7 mouse cellular contexts compared by ENCODE assay signal in the genomic region with DNA sequence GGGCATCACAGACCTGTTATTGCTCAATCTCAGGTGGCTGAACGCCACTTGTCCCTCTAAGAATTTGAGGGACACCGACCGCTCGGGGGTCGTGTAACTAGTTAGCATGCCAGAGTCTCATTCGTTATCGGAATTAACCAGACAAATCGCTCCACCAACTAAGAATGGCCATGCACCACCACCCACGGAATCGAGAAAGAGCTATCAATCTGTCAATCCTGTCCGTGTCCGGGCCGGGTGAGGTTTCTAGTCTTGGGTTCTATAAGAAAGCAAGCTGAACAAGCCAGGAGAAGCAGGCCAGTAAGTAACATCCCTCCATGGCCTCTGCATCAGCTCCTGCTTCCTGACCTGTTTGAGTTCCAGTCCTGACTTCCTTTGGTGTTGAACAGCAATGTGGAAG.
DNase-seq lines count a peak whose midpoint lies in the region; ATAC-seq and TF ChIP-seq lines count a peak whose summit lies in the region.
"Not testable (repeated sequence)": the region's sequence is repeated elsewhere in the genome, so short reads cannot be mapped to it uniquely, and the experiment has no call there.

No protein-coding gene starts in this region.

- H3K36me3 ChIP-seq in forebrain, embryonic 12.5 days (replicated peaks); heart, postnatal 0 days (replicated peaks; ENCODE audit: control insufficient read depth, insufficient read depth, low read length); kidney, embryonic 16.5 days (ENCODE audit: insufficient read depth, low read length); liver, embryonic 16.5 days (ENCODE audit: control insufficient read depth, insufficient read depth); midbrain, embryonic 14.5 days (ENCODE audit: control insufficient read depth, insufficient read depth, low read length); stomach, embryonic 15.5 days: not testable (repeated sequence)

- not testable (repeated sequence) for H3K9me3 ChIP-seq in forebrain, embryonic 12.5 days; heart, postnatal 0 days (replicated peaks; ENCODE audit: control insufficient read depth, low read length); kidney, embryonic 16.5 days (ENCODE audit: low read length); liver, embryonic 16.5 days (replicated peaks; ENCODE audit: control insufficient read depth, low read length); midbrain, embryonic 14.5 days (ENCODE audit: control insufficient read depth, low read length); stomach, embryonic 15.5 days

- not testable (repeated sequence) for H3K9ac ChIP-seq in forebrain, embryonic 12.5 days; heart, postnatal 0 days (replicated peaks; ENCODE audit: low read depth, low read length); kidney, embryonic 16.5 days (replicated peaks; ENCODE audit: low read length); liver, embryonic 16.5 days (ENCODE audit: low read depth, low read length); midbrain, embryonic 14.5 days (replicated peaks; ENCODE audit: low read length); stomach, embryonic 15.5 days

- not testable (repeated sequence) for H3K27ac ChIP-seq in forebrain, embryonic 12.5 days; heart, postnatal 0 days (ENCODE audit: low read depth); kidney, embryonic 16.5 days (ENCODE audit: low read length); liver, embryonic 16.5 days (ENCODE audit: low read length); midbrain, embryonic 14.5 days (replicated peaks; ENCODE audit: low read depth, low read length); stomach, embryonic 15.5 days

- DNase-seq in adrenal gland, adult 2 months, result peak; percentile 8
- not testable (repeated sequence) for DNase-seq in heart, postnatal 0 days (ENCODE audit: low spot score); midbrain, embryonic 14.5 days

- ATAC-seq in forebrain, embryonic 12.5 days (ENCODE audit: low FRiP score), result peak; percentile 61; the same call in 1 of the 2 replicates
- peak; percentile 85 for ATAC-seq in heart, postnatal 0 days (ENCODE audit: insufficient read depth, low read depth)
- peak; percentile 81 for ATAC-seq in kidney, embryonic 16.5 days (ENCODE audit: low FRiP score, low TSS enrichment)
- peak; percentile 97 for ATAC-seq in liver, embryonic 16.5 days (ENCODE audit: low read depth)
- ATAC-seq in midbrain, embryonic 14.5 days (ENCODE audit: low FRiP score, low TSS enrichment), result peak; percentile 67; the same call in 1 of the 2 replicates
- peak; percentile 81 for ATAC-seq in stomach, embryonic 15.5 days (ENCODE audit: insufficient read depth, low FRiP score, low read depth)

- not testable (repeated sequence) for H3K4me3 ChIP-seq in forebrain, embryonic 12.5 days (replicated peaks); heart, postnatal 0 days (ENCODE audit: low read depth, low read length); kidney, embryonic 16.5 days (ENCODE audit: low read length); liver, embryonic 16.5 days (ENCODE audit: low read depth, low read length); midbrain, embryonic 14.5 days (replicated peaks; ENCODE audit: low read depth, low read length); stomach, embryonic 15.5 days (replicated peaks)

- H3K27me3 ChIP-seq in forebrain, embryonic 12.5 days; heart, postnatal 0 days (ENCODE audit: control insufficient read depth, insufficient read depth, low read length); kidney, embryonic 16.5 days (ENCODE audit: insufficient read depth, low read length); liver, embryonic 16.5 days (ENCODE audit: control insufficient read depth, insufficient read depth, low read depth, low read length); midbrain, embryonic 14.5 days (ENCODE audit: control insufficient read depth, insufficient read depth, low read length); stomach, embryonic 15.5 days (replicated peaks): not testable (repeated sequence)

- 85% methylated on average over 13 of the region's 13 CpGs for WGBS in forebrain, embryonic 12.5 days
- WGBS in heart, postnatal 0 days, result 79% methylated on average over 13 of the region's 13 CpGs
- 68% methylated on average over 13 of the region's 13 CpGs for WGBS in kidney, embryonic 16.5 days
- 76% methylated on average over 13 of the region's 13 CpGs for WGBS in liver, embryonic 16.5 days (ENCODE audit: insufficient replicate concordance)
- 93% methylated on average over 13 of the region's 13 CpGs for WGBS in midbrain, embryonic 14.5 days
- WGBS in stomach, embryonic 15.5 days, result 92% methylated on average over 13 of the region's 13 CpGs

- TF ChIP-seq CTCF in heart, postnatal 0 days (IDR thresholded peaks at IDR 0.05; ENCODE audit: low read depth), result not testable (repeated sequence)

- not testable (repeated sequence) for H3K4me2 ChIP-seq in forebrain, embryonic 12.5 days; heart, postnatal 0 days (ENCODE audit: low read depth, low read length); kidney, embryonic 16.5 days (replicated peaks; ENCODE audit: low read depth, low read length); liver, embryonic 16.5 days (ENCODE audit: low read depth, low read length); midbrain, embryonic 14.5 days (ENCODE audit: low read length); stomach, embryonic 15.5 days

- not testable (repeated sequence) for H3K4me1 ChIP-seq in forebrain, embryonic 12.5 days; heart, postnatal 0 days (ENCODE audit: control insufficient read depth, insufficient read depth); kidney, embryonic 16.5 days (ENCODE audit: insufficient read depth, low read length); liver, embryonic 16.5 days (ENCODE audit: control insufficient read depth, low read depth, low read length); midbrain, embryonic 14.5 days (ENCODE audit: control insufficient read depth, insufficient read depth, low read length); stomach, embryonic 15.5 days

- TF ChIP-seq EP300 in heart, postnatal 0 days (IDR thresholded peaks at IDR 0.05; ENCODE audit: low read depth), result not testable (repeated sequence)
